8 mouse cellular contexts compared by ENCODE assay signal in genomic region chr8:117898015-117898414, GRCm38 (mm10).
DNase-seq lines count a peak whose midpoint lies in the region; ATAC-seq lines count a peak whose summit lies in the region.

No protein-coding gene starts in this region.

- no peak overlapping the region for H3K9ac ChIP-seq in liver, embryonic 11.5 days (ENCODE audit: low read depth, low read length)

- H3K27me3 ChIP-seq in liver, embryonic 11.5 days (replicated peaks; ENCODE audit: control insufficient read depth, insufficient read depth, low read length), result no peaks in the 10 kb centered on the region

- H3K36me3 ChIP-seq in liver, embryonic 11.5 days (ENCODE audit: control insufficient read depth, insufficient read depth, low read length), result no peaks in the 10 kb centered on the region

- no peak overlapping the region for H3K4me3 ChIP-seq in liver, embryonic 11.5 days (ENCODE audit: low read depth, low read length)

- 73% methylated on average over 5 of the region's 5 CpGs for WGBS in liver, embryonic 11.5 days

- intact Hi-C loops in gastrocnemius, postnatal 14 days (cut with DNase I; ENCODE audit: low total_unique reads), result no loop called here

- no peak overlapping the region for H3K4me2 ChIP-seq in liver, embryonic 11.5 days

- H3K27ac ChIP-seq in liver, embryonic 11.5 days (ENCODE audit: low read depth, low read length), result no peak overlapping the region

- no peak for ATAC-seq in liver, embryonic 11.5 days (replicated peaks; ENCODE audit: low FRiP score)
- ATAC-seq in megakaryocyte progenitor cell, adult 5-6 weeks (replicated peaks; ENCODE audit: poor library complexity), result 0 out of 2 replicates have a peak, but pooled peaks have one; percentile 42

- H3K4me1 ChIP-seq in liver, embryonic 11.5 days (replicated peaks; ENCODE audit: control insufficient read depth, insufficient read depth, low read length), result no peaks in the 10 kb centered on the region

- peak; percentile 77 to 79 for DNase-seq in cerebellum, postnatal 10 days
- DNase-seq in cerebellum, adult 9-11 months, result no peak
- DNase-seq in liver (peak; percentile 14), adipocyte (ENCODE audit: low spot score) (peak; percentile 7)
- no peak for DNase-seq in liver, embryonic 11.5 days (ENCODE audit: low spot score)
- DNase-seq in gastrocnemius, postnatal 14 days, result peak; percentile 17
- DNase-seq in thymus, adult 18-20 months, result no peak

- no peaks in the 10 kb centered on the region for H3K9me3 ChIP-seq in liver, embryonic 11.5 days (ENCODE audit: control insufficient read depth, low read length)

Comparison
In these comparisons a context has a peak if more than half of its experiments do, and no peak if none do; other contexts are left out.
1. DNase-seq: peak in cerebellum, postnatal 10 days (2 of 2), liver (single experiment), adipocyte (single experiment) and gastrocnemius, postnatal 14 days (single experiment); none in cerebellum, adult 9-11 months (single experiment), liver, embryonic 11.5 days (single experiment) and thymus, adult 18-20 months (0 of 2).